Mouse (Mus musculus) intestine, postnatal 0 days (tissue): ENCODE data around the gene B3galt6. TPM values are rescaled to one million over a fixed set of nuclear protein-coding genes. Genes with fewer than 3 reads are reported as not detected.

ENCODE experiments used
- ATAC-seq: fragments of 200-750 bp; cut with Nextera tagmentation; 2 replicates; pipeline ENCODE4 v1.8.0; 2017; ENCODE audit warnings: mild to moderate bottlenecking, moderate TSS enrichment, moderate library complexity
- H3K27ac ChIP-seq: fragments of 300-500 bp; sonication (generic); 2 replicates; pipeline ENCODE4 v1.5.1; 2014; ENCODE audit warnings: mild to moderate bottlenecking, low read depth, low read length, moderate library complexity
- H3K27me3 ChIP-seq: fragments of 300-500 bp; sonication (generic); replicated peaks from 2 replicates; pipeline ENCODE4 v1.6.1; 2014; ENCODE audit warnings: low read length, mixed read lengths; ENCODE audit not compliant: control insufficient read depth, insufficient read depth
- H3K36me3 ChIP-seq: fragments of 300-500 bp; sonication (generic); 2 replicates; pipeline ENCODE4 v1.6.1; 2014; ENCODE audit warnings: mild to moderate bottlenecking, moderate library complexity; ENCODE audit not compliant: control insufficient read depth, insufficient read depth
- H3K4me1 ChIP-seq: fragments of 300-500 bp; sonication (generic); replicated peaks from 2 replicates; pipeline ENCODE4 v1.6.1; 2014; ENCODE audit warnings: antibody characterized with exemption, low read length, mixed read lengths; ENCODE audit not compliant: control insufficient read depth, insufficient read depth
- H3K4me2 ChIP-seq: fragments of 300-500 bp; sonication (generic); replicated peaks from 2 replicates; pipeline ENCODE4 v1.6.1; 2014; ENCODE audit warnings: low read depth, mild to moderate bottlenecking, moderate library complexity
- H3K4me3 ChIP-seq: fragments of 300-500 bp; sonication (generic); 2 replicates; pipeline ENCODE4 v1.5.1; 2014; ENCODE audit warnings: low read depth, low read length
- H3K9ac ChIP-seq: fragments of 300-500 bp; sonication (generic); 2 replicates; pipeline ENCODE4 v1.6.1; 2014; ENCODE audit warnings: mild to moderate bottlenecking, low read depth, low read length
- H3K9me3 ChIP-seq: fragments of 300-500 bp; sonication (generic); 2 replicates; pipeline ENCODE4 v1.6.1; 2016; ENCODE audit warnings: mixed run types; ENCODE audit not compliant: control insufficient read depth
- CTCF ChIP-seq: sonication (generic); IDR thresholded peaks from 2 replicates; pipeline ENCODE4 v1.5.1; 2016; ENCODE audit warnings: low read depth, mild to moderate bottlenecking, control low read depth, antibody characterized with exemption, moderate library complexity
- WGBS: fragments of 180-500 bp; shearing (Covaris S2); extraction: QIAGEN DNeasy Blood & Tissue Kit; methylation state at CpG from one replicate; pipeline ENCODE4 v1.1.7; 2014; 5-methylcytosine and 5-hydroxymethylcytosine counted together
- polyA plus RNA-seq: library from polyadenylated mRNA; unstranded; fragments of >200 nt; fragmentation: Nextera tagmentation; extraction: Ambion mirVana; gene quantifications from 2 replicates; pipeline ENCODE4 v1.2.1, GENCODE M21; 2015

Gene B3galt6
- 5.8 and 6.0 TPM in 2 replicates for polyA plus RNA-seq

DNA sequence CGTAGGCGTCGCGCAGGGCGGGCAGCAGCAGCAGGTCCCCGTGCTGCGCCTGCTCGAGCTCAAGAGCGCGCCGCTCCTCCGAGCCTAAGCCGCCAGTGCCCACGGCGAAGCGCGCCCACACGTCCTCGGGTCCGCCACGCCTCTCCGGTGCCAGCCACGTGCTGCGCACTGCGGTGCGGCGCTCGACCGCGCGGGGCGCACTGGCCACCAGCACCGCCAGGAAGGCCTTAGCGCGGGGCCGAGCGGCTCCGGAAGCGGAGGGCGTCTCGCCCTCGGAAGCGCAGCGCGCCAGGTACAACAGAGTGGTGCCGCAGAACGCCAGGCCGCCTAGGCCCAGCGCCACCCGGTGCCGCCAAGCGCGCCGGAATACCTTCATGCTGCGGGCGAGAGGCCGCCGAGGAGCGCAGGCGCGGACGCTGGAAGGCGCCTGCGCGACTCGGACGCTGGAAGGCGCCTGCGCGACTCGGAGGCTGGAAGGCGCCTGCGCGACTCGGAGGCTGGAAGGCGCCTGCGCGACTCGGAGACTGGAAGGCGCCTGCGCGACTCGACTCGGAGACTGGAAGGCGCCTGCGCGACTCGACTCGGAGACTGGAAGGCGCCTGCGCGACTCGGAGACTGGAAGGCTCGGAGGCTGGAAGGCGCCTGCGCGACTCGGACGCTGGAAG, at the start of gene B3galt6, which contains the start of gene Sdf4:
Gene B3galt6 (minus strand): TSS at position 409 of the 665 bp plus-strand sequence.
Gene Sdf4 (plus strand): TSS at position 632 of the 665 bp plus-strand sequence.
- peak within 1 kb of the TSS; percentile 75 for H3K9ac ChIP-seq
- peak within 1 kb of the TSS; percentile 96 for H3K27ac ChIP-seq
- under 1% methylated on average over 92 of the region's 99 CpGs for WGBS
- H3K4me2 ChIP-seq: peak within 1 kb of the TSS; percentile 98
- no peaks in the 10 kb centered on the region for H3K27me3 ChIP-seq
- peak; percentile 89 for ATAC-seq
- H3K9me3 ChIP-seq: no peaks in the 10 kb centered on the region
- H3K4me3 ChIP-seq: peak within 1 kb of the TSS; percentile 90
- H3K36me3 ChIP-seq: peaks cover 15% of the 10 kb centered on the region
- peak; percentile 98 for TF ChIP-seq CTCF
- no peaks in the 10 kb centered on the region for H3K4me1 ChIP-seq

DNA sequence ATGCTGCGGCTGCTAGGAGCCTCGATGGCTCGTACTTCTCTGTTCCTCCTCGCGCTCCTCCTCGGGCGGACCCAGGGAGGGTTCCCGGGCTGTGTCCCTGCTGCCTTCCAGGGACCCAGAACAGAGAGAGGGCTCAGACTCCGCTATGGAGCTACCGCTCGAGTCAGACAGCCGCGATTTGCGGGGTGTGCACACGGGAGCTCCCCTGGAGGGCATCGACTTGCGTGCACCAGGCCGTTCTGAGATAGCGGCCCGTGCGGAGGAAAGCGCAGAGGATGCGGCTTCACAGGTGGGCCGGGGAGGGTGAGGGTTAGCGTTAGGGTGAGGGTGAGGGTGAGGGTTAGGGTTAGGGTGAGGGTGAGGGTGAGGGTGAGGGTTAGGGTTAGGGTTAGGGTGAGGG, 42.5 kb upstream of the B3galt6 start:
- peaks cover 9% of the 10 kb centered on the region; the same call in 1 of the 2 replicates for H3K4me1 ChIP-seq
- no peak for TF ChIP-seq CTCF
- no peak overlapping the region for H3K4me3 ChIP-seq
- H3K27ac ChIP-seq: no peak overlapping the region
- H3K9me3 ChIP-seq: no peaks in the 10 kb centered on the region
- peaks cover 13% of the 10 kb centered on the region; the same call in 1 of the 2 replicates for H3K36me3 ChIP-seq
- H3K4me2 ChIP-seq: peak overlapping the region; percentile 21; the same call in 1 of the 2 replicates
- ATAC-seq: no peak
- no peak overlapping the region for H3K9ac ChIP-seq
- no peaks in the 10 kb centered on the region for H3K27me3 ChIP-seq
- WGBS: 47% methylated on average over 25 of the region's 25 CpGs

DNA sequence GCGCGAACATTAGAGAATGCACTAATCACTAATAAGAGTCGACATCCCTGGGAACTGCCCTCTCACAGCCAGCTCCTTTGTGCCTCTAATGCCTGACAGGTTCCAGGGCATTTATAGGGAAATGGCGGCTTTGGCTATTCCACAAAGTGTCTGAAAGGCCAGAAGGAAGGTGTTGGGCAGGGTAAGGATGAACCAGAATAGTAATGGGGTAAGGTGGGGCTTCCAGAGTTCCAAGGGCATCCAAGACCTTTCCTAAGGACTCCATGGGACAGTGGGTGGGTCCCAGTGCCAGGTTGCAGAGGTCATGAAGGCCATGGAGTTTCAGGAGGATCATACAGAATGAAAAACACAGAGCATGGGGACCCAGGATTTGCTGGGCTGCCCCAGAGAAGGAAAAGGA, 41.9 kb upstream of the B3galt6 start:
- no peak overlapping the region for H3K27ac ChIP-seq
- H3K9ac ChIP-seq: no peak overlapping the region
- H3K9me3 ChIP-seq: no peaks in the 10 kb centered on the region
- H3K27me3 ChIP-seq: no peaks in the 10 kb centered on the region
- H3K36me3 ChIP-seq: peaks cover 14% of the 10 kb centered on the region; the same call in 1 of the 2 replicates
- no peak for TF ChIP-seq CTCF
- H3K4me1 ChIP-seq: peaks cover 9% of the 10 kb centered on the region; the same call in 1 of the 2 replicates
- no peak overlapping the region for H3K4me3 ChIP-seq
- WGBS: 82% methylated on average over 4 of the region's 4 CpGs
- ATAC-seq: no peak
- H3K4me2 ChIP-seq: no peak overlapping the region; the same call in 1 of the 2 replicates

DNA sequence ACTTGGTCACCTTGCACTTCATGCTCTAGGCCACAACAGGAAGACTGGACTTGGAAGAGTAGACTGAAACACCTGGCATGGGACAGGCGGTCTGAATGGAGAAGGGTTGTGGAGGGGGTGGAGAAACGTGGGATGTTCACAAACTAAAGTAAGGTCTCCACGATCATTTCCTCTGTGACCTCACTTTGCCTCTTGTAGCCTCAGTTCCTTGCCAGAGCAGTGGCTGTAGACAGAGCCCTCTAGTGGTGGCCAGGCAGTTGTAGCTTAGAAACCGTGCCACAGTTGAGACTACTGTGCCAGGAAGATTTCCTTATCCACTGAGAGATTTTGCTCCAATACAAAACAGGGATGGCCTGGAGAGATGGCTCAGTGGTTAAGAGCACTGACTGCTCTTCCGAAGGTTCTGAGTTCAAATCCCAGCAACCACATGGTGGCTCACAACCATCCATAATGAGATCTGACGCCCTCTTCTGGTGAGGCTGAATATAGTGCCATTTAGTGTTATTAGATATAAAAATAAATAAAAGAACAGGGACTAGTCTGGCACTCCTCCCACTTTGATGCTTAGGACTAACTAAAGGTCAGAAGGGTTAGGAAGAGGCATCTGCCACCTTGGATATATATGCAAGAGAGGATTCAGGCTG, 41.1 kb upstream of the B3galt6 start:
- peaks cover 16% of the 10 kb centered on the region; the same call in 1 of the 2 replicates for H3K36me3 ChIP-seq
- WGBS: 38% methylated on average over 6 of the region's 6 CpGs
- no peak overlapping the region for H3K9ac ChIP-seq
- no peak overlapping the region for H3K4me2 ChIP-seq
- no peaks in the 10 kb centered on the region for H3K27me3 ChIP-seq
- H3K4me3 ChIP-seq: no peak overlapping the region
- no peak overlapping the region for H3K27ac ChIP-seq
- H3K9me3 ChIP-seq: no peaks in the 10 kb centered on the region
- no peak for ATAC-seq
- peak; percentile 85 for TF ChIP-seq CTCF
- H3K4me1 ChIP-seq: peaks cover 9% of the 10 kb centered on the region; the same call in 1 of the 2 replicates

DNA sequence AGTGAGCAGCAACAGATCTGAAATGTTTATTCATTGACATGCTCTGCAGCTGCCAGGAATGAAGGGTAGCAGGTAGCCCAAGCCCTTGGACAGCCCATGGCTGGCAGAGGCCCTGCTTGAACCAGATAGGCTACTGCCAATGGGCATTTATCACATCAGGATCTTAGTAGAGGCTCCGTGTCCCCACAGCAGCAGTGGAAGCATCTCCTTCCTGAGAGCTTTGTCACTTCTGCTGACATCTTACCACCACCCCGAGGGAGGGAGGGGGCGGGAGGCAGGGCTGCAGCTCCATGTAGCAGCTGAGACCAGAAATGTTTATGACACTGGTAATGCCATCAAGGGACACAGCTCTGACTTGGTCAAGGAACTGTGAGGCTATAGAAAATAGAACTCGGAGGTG, 40.4 kb upstream of the B3galt6 start:
- Histone ChIP-seq H3K4me3 (no peak overlapping the region), H3K27ac (peak overlapping the region; percentile 71; the same call in 1 of the 2 replicates), H3K9me3 (no peaks in the 10 kb centered on the region), H3K27me3 (no peaks in the 10 kb centered on the region), H3K4me1 (peaks cover 9% of the 10 kb centered on the region; the same call in 1 of the 2 replicates), H3K36me3 (peaks cover 22% of the 10 kb centered on the region; the same call in 1 of the 2 replicates), H3K4me2 (peak overlapping the region; percentile 76; the same call in 1 of the 2 replicates), H3K9ac (no peak overlapping the region)
- WGBS: 81% methylated on average over 4 of the region's 4 CpGs
- ATAC-seq: no peak
- TF ChIP-seq CTCF: no peak
